Mouse (Mus musculus) T-helper 2 cell (primary cell): ENCODE measurements around the gene Klc4.

Source experiments
- in situ Hi-C: fragments of 300-600 bp; cut with MboI, MseI; formaldehyde crosslinking; loops from one replicate; pipeline ENCODE4 v1.15.1; 2025; ENCODE audit warnings: high pct_unique_total_duplicates

Klc4 gene

GRCm38 (mm10) chr17:46651755-46652547 is 6.1 kb upstream of the Klc4 start:
- in situ Hi-C loops: no loop called here

- in situ Hi-C loops: no loop called here
These were observed 5.5 kb upstream of the Klc4 start for GRCm38 (mm10) chr17:46651292-46651691.

GRCm38 (mm10) chr17:46650232-46651031 is 4.6 kb upstream of the Klc4 start, which contains the start of gene Cul7:
Cul7 (plus strand) TSS chr17:46650337.
- in situ Hi-C loops: no loop called here

GRCm38 (mm10) chr17:46649811-46650210 is 4.0 kb upstream of the Klc4 start:
- in situ Hi-C loops: loop anchor here (10.0 kb wide), 1 partner anchor 65 kb away; the partner anchor contains the start of gene Pex6

GRCm38 (mm10) chr17:46648436-46648835 is 2.6 kb upstream of the Klc4 start:
- in situ Hi-C loops: loop anchor here (10.0 kb wide), 1 partner anchor 66 kb away; the partner anchor contains the start of gene Pex6

- in situ Hi-C loops: loop anchor here (10.0 kb wide), 1 partner anchor 68 kb away; the partner anchor contains the start of gene Pex6
These were observed 1.5 kb upstream of the Klc4 start for GRCm38 (mm10) chr17:46647279-46647678.

- in situ Hi-C loops: loop anchor here (10.0 kb wide), 1 partner anchor 69 kb away; the partner anchor contains the start of gene Pex6
These were observed 470 bp upstream of the Klc4 start for GRCm38 (mm10) chr17:46646322-46646662.

- in situ Hi-C loops: loop anchor here (10.0 kb wide), 1 partner anchor 70 kb away; the partner anchor contains the start of gene Pex6
These were observed 826 bp downstream of the Klc4 start for GRCm38 (mm10) chr17:46644916-46645475.

- in situ Hi-C loops: loop anchor here (10.0 kb wide), 1 partner anchor 71 kb away; the partner anchor contains the start of gene Pex6
These were observed 1.5 kb downstream of the Klc4 start for GRCm38 (mm10) chr17:46644152-46644805.

GRCm38 (mm10) chr17:46642060-46642459 is 3.8 kb downstream of the Klc4 start:
- in situ Hi-C loops: loop anchor here (10.0 kb wide), 1 partner anchor 73 kb away; the partner anchor contains the start of gene Pex6

GRCm38 (mm10) chr17:46639929-46640328 is 5.9 kb downstream of the Klc4 start:
- in situ Hi-C loops: loop anchor here (10.0 kb wide), 1 partner anchor 75 kb away; the partner anchor contains the start of gene Pex6

GRCm38 (mm10) chr17:46636831-46637523 is 8.8 kb downstream of the Klc4 start:
- in situ Hi-C loops: no loop called here

- in situ Hi-C loops: loop anchor here (5.0 kb wide), 1 partner anchor 88 kb away; no protein-coding TSS in a partner anchor
These were observed 16.0 kb downstream of the Klc4 start for GRCm38 (mm10) chr17:46629685-46630441.

- in situ Hi-C loops: loop anchor here (5.0 kb wide), 1 partner anchor 87 kb away; no protein-coding TSS in a partner anchor
These were observed 16.8 kb downstream of the Klc4 start, which contains the start of gene Ptk7 for GRCm38 (mm10) chr17:46628791-46629684. Ptk7 (minus strand) TSS chr17:46629504.

GRCm38 (mm10) chr17:46628471-46628790 is 17.4 kb downstream of the Klc4 start:
- in situ Hi-C loops: loop anchor here (5.0 kb wide), 1 partner anchor 86 kb away; no protein-coding TSS in a partner anchor

- in situ Hi-C loops: loop anchor here (5.0 kb wide), 1 partner anchor 85 kb away; no protein-coding TSS in a partner anchor
These were observed 18.4 kb downstream of the Klc4 start for GRCm38 (mm10) chr17:46627409-46627808.

- in situ Hi-C loops: no loop called here
These were observed 21.2 kb downstream of the Klc4 start for GRCm38 (mm10) chr17:46624598-46624997.

GRCm38 (mm10) chr17:46623819-46624557 is 21.8 kb downstream of the Klc4 start:
- in situ Hi-C loops: no loop called here
